Mouse (Mus musculus) naive thymus-derived CD4-positive, alpha-beta T cell, adult 2 months (primary cell): Measurements from ENCODE around the gene Gpc1.

Experiments
- DNase-seq: peaks from one replicate; pipeline ENCODE4 v3.0.0-alpha.2; 2011; ENCODE audit warnings: low read depth

The Gpc1 gene

GRCm38 (mm10) chr1:92880101-92880500 is 48.7 kb downstream of the Gpc1 start:
- no peak for DNase-seq

GRCm38 (mm10) chr1:92881982-92882381 is 50.5 kb downstream of the Gpc1 start:
- DNase-seq = no peak

GRCm38 (mm10) chr1:92888901-92889655 is 57.6 kb downstream of the Gpc1 start:
- DNase-seq = no peak

- DNase-seq = no peak
Observed at GRCm38 (mm10) chr1:92892791-92893190, 61.3 kb downstream of the Gpc1 start.

- DNase-seq = no peak
Observed at GRCm38 (mm10) chr1:92893896-92894295, 62.5 kb downstream of the Gpc1 start.

GRCm38 (mm10) chr1:92895089-92895488 is 63.6 kb downstream of the Gpc1 start:
- DNase-seq = peak; percentile 81

- DNase-seq = no peak
Observed at GRCm38 (mm10) chr1:92902786-92903185, 71.3 kb downstream of the Gpc1 start, which contains the start of gene Ankmy1. Gene Ankmy1 (minus strand): TSS chr1:92902906.

- no peak for DNase-seq
Observed at GRCm38 (mm10) chr1:92903627-92904026, 72.2 kb downstream of the Gpc1 start.

- peak; percentile 28 for DNase-seq
Observed at GRCm38 (mm10) chr1:92905703-92906310, 74.4 kb downstream of the Gpc1 start.

GRCm38 (mm10) chr1:92906779-92907631 is 75.6 kb downstream of the Gpc1 start, which contains the start of gene Dusp28:
Gene Dusp28 (plus strand): TSS chr1:92906981.
- DNase-seq = peak; percentile 88

- DNase-seq = peak; percentile 24
Observed at GRCm38 (mm10) chr1:92907632-92908360, 76.4 kb downstream of the Gpc1 start.

- no peak for DNase-seq
Observed at GRCm38 (mm10) chr1:92908664-92909063, 77.2 kb downstream of the Gpc1 start.

GRCm38 (mm10) chr1:92909068-92909467 is 77.6 kb downstream of the Gpc1 start:
- DNase-seq = peak; percentile 60
